Mouse (Mus musculus): ENCODE results near the gene Ankrd11.
A peak's percentile ranks its signal among the peaks of the same experiment; 100 is the strongest.

Gene Ankrd11

DNA sequence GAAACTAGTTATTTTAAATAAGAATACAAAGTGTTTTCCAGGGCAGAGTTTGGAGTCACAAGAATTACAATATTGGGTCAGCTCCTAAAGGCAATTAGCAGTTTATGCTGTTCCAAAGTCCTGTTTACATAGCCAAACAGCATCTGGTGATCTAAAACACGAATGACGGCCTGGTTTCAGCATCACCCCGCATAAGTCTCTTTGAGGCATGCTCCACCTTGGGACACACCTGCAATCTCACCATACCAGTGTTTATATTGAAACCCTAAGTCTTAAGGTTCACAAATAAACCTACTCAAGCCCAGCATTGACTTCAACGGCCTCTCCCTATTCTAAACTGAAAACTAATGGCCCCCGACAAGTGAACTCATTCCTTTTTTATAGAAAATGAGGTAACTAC, 81.8 kb downstream of the Ankrd11 start:
- DNase-seq: no peak

DNA sequence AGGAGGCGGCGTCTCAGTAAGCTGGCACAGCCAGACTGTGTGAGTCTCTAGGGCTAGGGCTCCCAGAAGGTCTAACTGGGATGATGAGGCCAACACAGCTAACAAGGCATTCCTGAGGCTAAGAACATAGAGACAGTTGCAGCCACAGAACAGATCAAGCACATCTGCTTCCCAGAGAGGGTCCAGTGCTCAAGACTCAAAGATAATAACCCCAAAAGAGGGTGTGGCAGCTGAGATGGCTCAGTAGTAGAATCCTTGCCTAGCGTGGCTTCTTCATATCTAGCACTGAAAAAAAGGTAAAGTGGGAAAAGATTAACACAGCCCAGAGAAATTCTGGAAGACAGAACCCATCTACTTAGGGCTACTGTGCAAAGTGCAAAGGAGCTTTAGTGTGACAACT, 86.1 kb downstream of the Ankrd11 start:
- no peak for DNase-seq

DNA sequence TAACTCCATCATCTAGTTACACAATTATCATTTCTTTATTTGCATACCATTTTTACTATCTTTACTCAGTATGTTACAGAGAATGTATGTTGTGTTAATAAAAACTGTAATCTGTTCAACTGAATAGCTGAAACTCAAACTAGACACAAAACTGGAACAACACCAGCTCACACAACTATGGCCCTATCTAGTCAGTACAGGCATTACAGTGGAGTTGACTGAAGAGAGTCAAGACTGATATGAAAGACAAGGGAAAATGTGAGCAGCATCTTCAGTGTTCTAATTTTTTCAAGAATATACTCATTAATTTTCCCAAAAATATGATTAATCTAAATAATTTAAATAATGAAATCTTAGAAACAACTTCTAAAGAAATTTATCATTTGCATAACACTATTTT, 86.9 kb downstream of the Ankrd11 start:
- DNase-seq: no peak

DNA sequence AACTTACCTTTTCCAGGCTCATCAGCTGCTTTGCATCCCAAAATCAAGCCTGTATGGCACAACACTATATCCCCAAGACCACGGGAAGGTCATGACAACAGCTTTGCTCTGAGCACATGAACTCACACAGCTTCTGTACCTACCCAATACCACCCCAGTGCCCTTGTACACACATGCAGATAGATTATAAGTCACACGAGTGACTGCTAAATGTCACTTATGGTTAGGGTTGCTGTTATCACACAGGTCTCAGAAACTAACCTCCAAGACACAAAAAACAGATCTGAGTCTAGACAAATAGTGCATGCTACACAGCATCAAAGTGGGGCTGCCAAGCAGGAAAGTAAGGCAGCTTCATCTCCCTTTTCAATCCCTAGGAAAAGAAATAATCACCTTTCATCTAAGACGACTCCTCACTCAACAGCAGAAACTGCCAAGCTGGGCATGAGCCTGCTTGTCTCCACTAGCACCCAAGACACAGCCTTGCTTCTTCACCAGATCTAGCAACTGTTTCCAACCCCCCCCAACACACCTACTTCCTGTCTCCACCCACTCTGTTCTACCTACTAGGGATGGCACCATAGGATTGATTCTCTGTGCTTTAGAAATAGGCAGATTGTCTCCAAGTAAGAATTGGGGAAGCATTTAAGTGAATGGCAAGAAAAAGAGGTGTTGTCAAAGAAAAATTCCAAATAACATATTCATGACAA, 87.8 kb downstream of the Ankrd11 start:
- DNase-seq: peak; percentile 41 to 49

DNA sequence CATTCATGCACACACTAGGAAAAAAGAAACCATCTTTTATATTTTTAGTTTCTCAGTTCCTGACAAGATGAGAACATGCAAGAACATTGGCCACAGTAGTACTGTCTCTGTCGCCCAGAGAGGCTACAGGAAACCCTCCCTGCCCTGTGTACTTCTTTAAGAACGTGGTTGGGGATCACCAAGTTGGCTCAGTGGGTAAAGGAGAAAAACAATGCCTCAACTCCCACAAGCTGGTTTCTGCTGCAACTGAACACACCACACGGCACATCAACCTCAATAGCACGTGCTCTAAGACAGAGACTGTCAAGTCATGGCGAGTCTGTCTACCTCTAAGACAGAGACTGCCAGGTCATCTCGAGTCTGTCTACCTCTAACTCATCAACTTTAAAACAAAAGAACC, 89.0 kb downstream of the Ankrd11 start:
- peak in 1 of 2 experiments; percentile 17 for DNase-seq

DNA sequence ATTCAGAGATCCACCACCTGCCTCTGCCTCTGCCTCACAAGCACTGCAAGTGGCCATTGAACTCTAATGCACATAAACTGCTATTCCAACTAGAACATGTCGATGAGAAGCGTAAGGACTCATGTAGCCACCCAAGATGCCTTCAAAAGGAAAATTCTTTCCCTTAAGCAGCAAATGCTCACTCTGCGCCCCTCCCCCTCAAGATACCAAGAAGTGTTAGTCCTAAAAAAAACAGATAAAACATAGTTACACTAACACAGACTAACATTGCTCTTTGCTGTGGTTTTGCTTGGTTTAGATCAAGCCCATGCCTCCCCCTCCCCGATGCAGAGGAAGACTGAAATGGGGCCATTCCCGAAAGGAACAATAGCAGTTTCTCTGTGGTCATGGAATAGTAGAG, 90.6 kb downstream of the Ankrd11 start:
- DNase-seq: no peak

DNA sequence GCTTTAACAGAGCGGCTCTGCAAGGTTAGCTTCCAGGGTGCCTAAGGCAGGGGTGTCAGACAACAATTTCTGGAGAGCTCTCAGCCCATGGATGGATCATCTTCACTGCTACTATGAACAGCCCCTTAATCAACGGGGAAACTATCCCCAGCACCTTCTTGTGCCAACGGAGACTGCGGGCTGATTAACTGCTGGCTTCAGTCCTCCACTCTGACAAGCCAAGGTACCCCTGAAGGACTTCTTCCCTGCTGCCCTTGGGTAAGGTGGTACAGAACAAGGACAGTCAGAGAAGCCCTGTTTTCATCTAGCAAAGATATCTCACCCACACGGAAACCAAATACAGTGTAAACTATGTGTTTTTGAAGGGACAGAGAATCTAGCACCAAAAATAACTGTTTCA, 92.4 kb downstream of the Ankrd11 start:
- DNase-seq: no peak

DNA sequence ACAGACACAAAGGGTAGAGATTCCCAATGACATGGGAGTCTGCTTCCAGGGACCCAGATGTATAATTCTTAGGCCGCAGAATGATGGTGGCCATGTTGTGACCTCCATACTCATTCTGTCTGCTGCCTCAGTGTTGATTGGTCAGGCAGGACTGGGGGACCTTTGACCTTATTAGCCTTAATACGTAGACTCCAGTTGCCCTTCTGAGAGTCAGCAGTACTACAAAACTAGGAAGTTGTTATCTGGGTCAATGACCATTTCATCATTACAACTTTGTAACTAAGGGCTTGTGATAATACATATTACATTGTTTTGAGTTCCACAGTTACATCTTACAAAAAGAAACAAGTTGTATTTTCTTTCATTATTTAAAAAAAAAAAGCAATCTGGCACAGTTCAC, 96.3 kb downstream of the Ankrd11 start:
- no peak for DNase-seq

DNA sequence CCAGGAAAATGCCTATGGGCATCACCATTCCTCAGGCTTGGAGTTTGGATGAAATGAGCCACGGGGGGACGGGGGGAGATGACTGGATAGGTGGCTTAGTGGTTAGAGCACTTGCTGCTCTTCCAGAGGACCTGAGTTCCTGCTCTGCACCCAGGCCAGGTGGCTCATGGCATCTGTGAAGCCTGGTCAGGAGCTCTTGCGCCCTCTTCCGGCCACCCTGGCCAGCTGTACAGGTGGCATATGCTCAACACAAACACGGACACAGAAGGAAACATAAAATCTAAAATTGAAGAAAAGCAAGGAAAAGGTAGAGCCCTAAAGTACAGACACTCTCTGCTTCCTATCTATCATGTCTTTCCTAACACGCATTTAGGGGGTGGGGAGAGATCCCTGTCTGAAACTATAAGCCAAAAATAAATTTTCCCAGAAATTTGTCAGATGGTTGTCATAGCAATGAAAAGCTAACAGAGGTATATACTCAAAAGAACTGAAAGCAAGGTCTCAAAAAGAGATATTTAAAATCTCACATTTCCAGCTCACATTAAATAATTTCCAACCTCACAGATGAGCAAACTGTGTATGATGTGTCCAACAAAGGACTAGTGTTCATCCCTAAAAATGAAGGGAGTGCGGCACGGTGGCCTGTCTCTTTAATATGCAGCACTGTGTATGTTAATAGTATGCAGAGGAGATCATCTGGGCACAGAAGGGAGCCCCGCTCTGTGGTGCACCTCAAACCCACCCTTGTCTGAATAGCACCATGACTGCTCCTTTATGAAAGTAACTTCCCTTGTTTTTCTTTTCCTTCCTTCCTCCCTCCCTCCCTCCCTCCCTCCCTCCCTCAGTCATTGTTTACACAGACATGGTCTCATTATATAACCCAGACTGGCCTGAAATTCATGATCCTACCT, 99.0 kb downstream of the Ankrd11 start:
- peak; percentile 68 to 69 for DNase-seq

DNA sequence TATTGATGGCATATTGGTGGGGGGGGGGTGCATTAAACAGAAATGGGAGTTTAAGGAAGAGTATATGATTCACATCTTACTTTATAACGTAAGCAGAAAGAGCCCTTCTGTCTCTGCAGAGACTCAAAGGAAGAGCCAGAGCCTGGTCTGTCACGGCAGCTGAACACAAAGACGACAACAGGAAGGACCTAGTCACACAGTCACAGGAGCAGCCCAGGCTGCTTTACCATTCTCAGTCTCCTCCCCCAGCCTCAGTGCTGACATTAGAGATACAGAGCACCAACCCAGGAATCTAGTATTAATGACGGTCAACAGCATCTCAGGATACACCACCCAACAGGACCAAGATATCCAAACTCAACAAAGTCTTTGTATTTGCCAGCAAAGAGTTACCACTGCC, 103.5 kb downstream of the Ankrd11 start:
- DNase-seq: peak; percentile 81 to 85

DNA sequence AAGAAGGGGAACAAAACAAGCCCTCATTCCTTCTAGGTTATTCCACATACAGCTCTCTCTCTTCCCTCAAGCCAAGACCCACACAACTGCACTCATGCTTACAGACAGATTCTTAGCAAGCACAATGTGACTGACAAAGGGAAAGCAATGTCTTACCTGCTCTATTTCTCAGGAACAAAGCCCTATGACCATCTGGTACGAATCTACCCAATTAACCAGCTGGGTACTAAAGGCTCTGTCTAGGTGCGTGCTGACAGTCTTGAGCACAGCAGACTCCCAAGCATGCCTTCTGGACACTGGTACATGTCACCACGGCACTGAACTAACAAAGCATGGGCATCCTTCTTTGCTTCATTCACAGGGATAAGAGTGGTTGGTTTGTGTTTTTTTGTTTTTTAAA, 103.9 kb downstream of the Ankrd11 start:
- DNase-seq: peak; percentile 53 to 63

DNA sequence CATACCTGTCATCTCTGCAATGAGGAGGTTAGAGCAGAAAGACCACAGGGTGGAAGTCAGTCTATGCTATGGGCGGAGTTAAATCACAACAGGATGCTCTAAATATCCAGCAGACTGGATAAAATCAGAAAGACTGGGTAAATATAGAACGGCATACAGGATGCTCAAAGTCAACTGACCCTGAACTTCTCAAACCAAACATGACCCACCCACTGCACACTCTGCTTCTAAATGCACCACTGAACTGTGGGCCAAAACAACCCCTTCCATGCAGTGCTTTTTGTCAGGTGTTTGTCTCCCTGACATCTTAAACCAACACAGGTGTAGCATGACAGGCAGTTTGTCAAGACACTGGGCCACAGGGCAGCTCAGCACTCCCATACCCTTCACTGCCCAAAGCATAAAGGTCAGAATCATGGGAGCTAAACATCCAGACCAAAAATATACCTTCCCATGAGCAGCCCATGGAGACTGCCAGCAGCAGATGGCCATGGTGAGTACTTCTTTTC, 104.5 kb downstream of the Ankrd11 start:
- DNase-seq: peak; percentile 74 to 80

DNA sequence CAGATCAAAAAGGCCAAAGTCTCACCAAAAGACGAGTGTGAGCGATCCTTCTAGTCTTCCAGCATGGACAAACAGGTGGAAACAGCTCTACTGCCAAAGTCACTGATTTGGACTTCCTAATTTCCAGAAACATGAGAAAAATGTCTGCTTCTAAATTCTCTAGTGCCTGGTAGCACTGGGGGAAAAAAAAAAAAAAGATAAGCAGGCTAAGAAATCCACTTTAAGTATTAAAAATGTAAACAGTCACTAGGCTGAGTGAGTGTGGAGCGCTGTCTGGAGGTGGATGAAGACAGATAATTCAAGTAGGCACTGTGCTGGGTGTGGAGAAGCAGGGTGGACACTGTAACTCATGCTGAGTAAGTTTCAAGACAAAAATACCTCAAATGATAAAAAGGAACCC, 106.2 kb downstream of the Ankrd11 start:
- DNase-seq: no peak

DNA sequence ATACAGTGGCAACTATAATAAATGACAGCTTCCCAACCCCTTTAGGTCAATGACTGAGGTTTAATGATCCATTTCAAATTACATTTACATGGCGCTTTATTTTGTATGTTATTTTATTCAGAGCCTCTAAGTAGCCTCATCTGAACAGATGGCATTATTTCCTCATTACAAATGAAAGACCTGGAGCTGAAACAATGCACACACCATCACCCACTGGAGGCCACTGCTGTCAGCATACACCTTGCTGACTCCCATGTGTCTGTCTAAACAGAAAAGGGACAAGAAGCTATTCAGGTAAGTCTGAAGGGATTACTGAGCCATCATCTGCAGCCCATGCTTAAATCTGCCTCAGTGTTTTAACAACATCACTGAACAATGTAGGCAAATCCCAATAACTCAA, 107.0 kb downstream of the Ankrd11 start:
- DNase-seq: no peak

DNA sequence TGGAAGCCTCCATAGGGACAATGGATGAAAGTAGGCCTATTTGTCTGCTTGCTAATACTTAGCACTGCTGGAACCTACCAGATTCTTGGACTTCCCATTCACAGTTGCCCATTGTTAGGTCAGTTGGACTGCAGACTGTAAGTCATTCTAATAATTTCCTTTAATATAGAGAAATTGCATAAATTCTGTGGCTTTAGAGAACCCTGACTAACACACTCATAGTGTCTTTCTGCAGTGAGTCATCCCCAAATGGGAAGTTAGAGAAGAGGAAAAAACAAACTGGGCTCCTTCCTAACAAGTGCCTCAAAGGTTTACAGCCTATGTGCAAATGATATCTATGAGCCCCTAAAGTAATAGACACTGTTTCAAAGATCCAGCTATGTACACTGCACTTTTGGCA, 108.1 kb downstream of the Ankrd11 start:
- DNase-seq: no peak

DNA sequence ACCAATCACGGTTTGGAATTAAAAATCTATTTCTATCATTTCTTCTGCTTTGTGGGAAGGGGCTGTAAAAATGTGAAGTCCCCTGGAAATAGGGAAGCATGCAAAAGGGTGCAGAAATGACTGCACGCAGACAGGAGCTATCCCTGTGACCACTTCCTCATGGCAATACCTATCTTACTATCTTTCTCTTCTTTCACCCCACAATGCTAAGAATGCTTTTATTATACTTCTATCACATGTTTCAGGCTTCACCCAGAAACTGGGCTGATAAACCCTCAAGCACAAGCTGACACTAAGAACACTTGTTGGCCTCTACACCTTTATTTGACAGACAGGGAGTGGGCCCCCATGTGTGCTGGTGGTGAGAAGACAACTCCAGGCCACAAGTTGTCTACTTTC, 109.5 kb downstream of the Ankrd11 start:
- DNase-seq: peak; percentile 35 to 40

DNA sequence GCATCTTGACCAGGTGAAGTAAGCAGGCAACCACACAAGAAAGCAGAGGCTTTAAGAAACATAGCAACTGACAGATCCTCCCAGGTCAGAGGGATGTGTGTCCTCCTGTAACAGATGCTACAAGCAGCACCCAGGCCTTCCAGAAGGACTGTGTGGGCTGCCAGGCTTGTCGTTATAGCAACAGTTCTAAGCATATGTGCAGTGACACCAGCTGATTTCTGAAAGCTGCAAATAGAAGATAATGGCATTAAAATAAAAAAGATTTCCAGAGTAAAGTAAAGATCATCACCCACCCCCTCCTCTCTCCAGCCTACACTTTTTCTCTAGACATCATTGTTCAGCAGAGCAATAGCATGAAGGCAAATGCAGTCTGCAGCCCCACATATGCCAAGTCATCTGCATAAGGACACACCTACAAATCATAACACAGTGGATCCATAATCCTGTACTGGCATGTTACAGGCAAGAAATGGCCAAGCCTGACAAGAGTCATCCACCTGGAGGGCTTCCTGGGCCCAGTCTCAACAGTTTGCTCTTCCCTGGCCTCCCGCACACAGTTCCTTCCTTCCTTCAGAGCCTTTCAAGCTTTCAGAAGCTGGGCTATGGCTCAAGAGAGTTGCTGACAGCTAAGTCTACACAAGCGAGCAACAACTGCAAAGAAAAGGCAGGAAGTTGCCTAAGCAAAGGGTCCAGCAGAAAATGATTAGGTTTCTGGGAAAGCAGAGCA, 110.1 kb downstream of the Ankrd11 start:
- DNase-seq: peak in 1 of 2 experiments; percentile 36

DNA sequence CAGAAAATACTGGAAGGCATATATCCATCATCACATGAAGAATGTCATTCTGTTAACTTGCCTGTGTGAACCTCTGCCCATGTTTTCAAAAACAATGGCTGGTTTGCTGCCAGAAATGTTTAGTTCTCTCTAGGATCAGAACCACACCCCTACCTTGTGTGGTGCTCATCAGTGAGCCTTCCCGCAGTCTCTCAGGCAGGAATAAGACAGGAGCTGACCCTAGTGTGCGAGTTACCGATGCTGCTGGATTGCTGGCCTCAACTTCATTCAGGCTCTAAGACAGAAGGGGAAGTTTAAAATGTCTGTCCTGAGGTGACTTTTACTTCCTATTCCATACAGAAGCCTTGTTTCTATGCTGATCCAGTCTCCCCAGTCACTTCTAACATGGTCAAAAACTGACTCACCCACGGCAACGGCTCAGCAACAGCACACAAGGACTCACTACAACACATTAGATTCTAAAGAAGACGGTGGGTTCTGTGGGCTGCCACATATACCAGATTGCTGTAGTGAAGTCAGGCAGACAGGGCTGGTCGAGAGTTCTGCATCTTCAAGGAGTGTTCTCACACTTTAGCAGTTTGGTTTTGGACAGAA, 113.3 kb downstream of the Ankrd11 start:
- peak; percentile 52 to 57 for DNase-seq

DNA sequence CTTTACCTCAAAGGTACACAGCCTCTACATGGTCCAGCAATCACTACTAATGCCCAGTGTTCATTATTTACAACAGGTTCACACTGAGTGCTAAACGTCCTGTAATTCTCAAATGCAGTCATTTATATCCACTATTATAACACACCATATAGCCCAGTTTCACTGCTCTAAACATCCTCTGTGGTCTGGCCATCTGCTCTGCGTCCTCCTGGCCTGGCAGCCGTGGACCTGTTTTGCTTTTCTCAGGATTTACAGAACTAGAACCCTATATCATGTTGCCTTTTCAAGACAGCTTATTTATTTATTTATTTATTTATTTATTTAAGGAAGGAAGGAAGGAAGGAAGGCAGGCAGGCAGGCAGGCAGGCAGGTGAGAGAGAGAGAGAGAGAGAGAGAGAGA, 114.2 kb downstream of the Ankrd11 start:
- DNase-seq: no peak

DNA sequence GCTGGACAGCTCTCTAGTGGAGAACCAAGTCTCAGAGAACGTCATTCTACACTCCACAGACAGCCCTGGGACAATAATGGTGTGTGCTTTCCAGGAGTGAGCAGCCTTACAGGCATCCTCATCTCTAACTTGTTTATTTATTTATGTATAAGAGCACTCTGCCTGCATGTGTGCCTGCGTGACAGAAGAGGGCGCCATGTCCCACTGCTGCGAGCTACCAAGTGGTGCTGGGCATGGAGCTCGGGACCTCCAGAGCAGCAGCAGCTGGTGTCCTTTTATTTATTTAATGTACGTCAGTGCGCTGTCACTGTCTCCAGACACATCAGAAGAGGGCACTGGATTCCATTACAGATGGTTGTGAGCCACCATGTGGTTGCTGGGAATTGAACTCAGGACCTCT, 115.3 kb downstream of the Ankrd11 start:
- peak; percentile 60 to 64 for DNase-seq

DNA sequence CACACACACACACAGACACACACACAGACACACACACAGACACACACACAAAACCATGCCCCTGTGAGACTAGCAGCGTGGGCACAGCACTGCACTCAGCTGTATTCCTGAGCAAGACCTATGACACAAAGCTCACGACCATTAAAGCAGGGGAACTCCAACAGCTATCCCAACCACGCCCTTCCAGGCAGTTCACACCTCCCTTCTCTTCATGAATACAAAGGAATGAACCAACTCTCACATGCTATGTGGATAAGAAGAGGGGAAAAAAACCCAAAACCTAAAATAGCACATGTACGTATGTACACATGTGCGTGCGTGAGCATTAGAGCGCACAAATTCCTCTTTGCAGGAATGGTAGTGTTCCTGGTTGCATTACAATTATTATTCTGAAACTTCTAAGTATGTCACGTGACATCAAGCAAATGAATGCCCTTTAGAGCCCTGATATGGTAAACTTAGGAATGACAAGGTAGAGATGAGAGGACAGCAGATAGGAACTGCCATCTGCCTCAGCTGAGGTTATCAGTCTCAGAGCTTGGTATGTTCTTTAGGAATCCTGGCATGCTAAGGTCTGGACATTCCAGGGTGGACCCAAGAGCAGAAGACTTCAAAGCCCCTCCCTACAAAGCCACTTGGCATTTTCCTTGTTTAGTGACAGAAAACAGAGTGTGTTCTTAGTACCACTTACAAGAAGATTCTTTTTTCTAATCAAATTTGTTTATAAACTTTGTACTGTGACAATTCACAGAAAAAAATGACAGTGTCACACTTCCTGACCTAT, 115.9 kb downstream of the Ankrd11 start:
- no peak for DNase-seq

DNA sequence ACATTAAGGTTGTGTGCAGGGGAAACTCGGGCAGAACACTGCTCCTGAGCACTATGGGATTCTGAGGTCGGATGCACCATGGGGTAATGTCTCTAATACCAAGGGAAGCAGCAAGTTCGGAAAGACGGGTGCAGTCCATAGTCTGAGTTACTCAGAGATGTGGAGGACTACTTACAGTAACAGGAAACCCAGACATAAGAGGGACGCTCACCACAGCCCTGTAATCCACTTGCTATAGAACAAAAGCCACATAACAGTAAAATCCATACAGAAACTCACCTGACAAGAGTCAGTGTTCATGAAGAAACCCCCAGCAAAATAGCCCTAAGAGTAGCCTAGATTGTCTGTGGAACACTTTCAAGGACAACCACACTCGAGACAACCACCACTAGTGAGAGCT, 118.0 kb downstream of the Ankrd11 start:
- DNase-seq: no peak
